Mouse (Mus musculus): ENCODE measurements around the gene Six3. TPM values are rescaled to one million over a fixed set of nuclear protein-coding genes. Genes with fewer than 3 reads are reported as not detected.
A peak's percentile ranks its signal among the peaks of the same experiment; 100 is the strongest.

Gene Six3
- polyA plus RNA-seq, 1 experiment from 2014 or later = not detected

- WGBS = 34% methylated on average over 6 of the region's 6 CpGs
- Histone ChIP-seq H3K4me1 (replicated peaks) (peaks cover 3% of the 10 kb centered on the region; the same call in 1 of the 2 replicates), H3K36me3 (no peaks in the 10 kb centered on the region), H3K9me3 (replicated peaks) (0 out of 2 replicates have a peak, but pooled peaks cover 3% of the 10 kb centered on the region), H3K27me3 (replicated peaks) (peaks cover 51% of the 10 kb centered on the region), H3K9ac (no peak overlapping the region), H3K4me3 (no peak overlapping the region), H3K4me2 (no peak overlapping the region), H3K27ac (ENCODE audit: poor library complexity, severe bottlenecking) (no peak overlapping the region)
- ATAC-seq (ENCODE audit: insufficient number of reproducible peaks, low FRiP score) = no peak
Measured at GRCm38 (mm10) chr17:85596341-85596890, 17.0 kb upstream of the Six3 start.

- H3K4me2 ChIP-seq = no peak overlapping the region
- no peak overlapping the region for H3K27ac ChIP-seq (ENCODE audit: poor library complexity, severe bottlenecking)
- peaks cover 76% of the 10 kb centered on the region for H3K27me3 ChIP-seq (replicated peaks)
- no peak overlapping the region for H3K4me3 ChIP-seq
- ATAC-seq (ENCODE audit: insufficient number of reproducible peaks, low FRiP score) = no peak
- peaks cover 3% of the 10 kb centered on the region; the same call in 1 of the 2 replicates for H3K4me1 ChIP-seq (replicated peaks)
- H3K9me3 ChIP-seq (replicated peaks) = no peaks in the 10 kb centered on the region
- no peaks in the 10 kb centered on the region for H3K36me3 ChIP-seq
- 51% methylated on average over 9 of the region's 9 CpGs for WGBS
- no peak overlapping the region for H3K9ac ChIP-seq
Measured at GRCm38 (mm10) chr17:85599520-85599919, 13.9 kb upstream of the Six3 start.

- no peak for ATAC-seq (ENCODE audit: insufficient number of reproducible peaks, low FRiP score)
- Histone ChIP-seq H3K9me3 (replicated peaks) (no peaks in the 10 kb centered on the region), H3K4me2 (no peak overlapping the region), H3K4me1 (replicated peaks) (peaks cover 9% of the 10 kb centered on the region), H3K36me3 (no peaks in the 10 kb centered on the region), H3K27ac (ENCODE audit: poor library complexity, severe bottlenecking) (no peak overlapping the region), H3K4me3 (no peak overlapping the region), H3K9ac (no peak overlapping the region), H3K27me3 (replicated peaks) (peaks cover 84% of the 10 kb centered on the region)
- WGBS = 6% methylated on average over 3 of the region's 3 CpGs
Measured at GRCm38 (mm10) chr17:85606463-85606862, 6.9 kb upstream of the Six3 start.

GRCm38 (mm10) chr17:85607556-85608365, 5.6 kb upstream of the Six3 start:
- Histone ChIP-seq H3K9me3 (replicated peaks) (no peaks in the 10 kb centered on the region), H3K36me3 (no peaks in the 10 kb centered on the region), H3K27ac (ENCODE audit: poor library complexity, severe bottlenecking) (no peak overlapping the region), H3K4me2 (no peak overlapping the region), H3K27me3 (replicated peaks) (peaks cover 85% of the 10 kb centered on the region), H3K4me3 (no peak overlapping the region), H3K9ac (no peak overlapping the region), H3K4me1 (replicated peaks) (peaks cover 9% of the 10 kb centered on the region)
- no peak for ATAC-seq (ENCODE audit: insufficient number of reproducible peaks, low FRiP score)
- WGBS = 1% methylated on average over 41 of the region's 41 CpGs

GRCm38 (mm10) chr17:85608366-85609093, 4.9 kb upstream of the Six3 start:
- H3K9ac ChIP-seq = peak overlapping the region; percentile 6; the same call in 1 of the 2 replicates
- peak; percentile 11; the same call in 1 of the 2 replicates for ATAC-seq (ENCODE audit: insufficient number of reproducible peaks, low FRiP score)
- H3K9me3 ChIP-seq (replicated peaks) = no peaks in the 10 kb centered on the region
- H3K4me3 ChIP-seq = peak overlapping the region; percentile 24; the same call in 1 of the 2 replicates
- WGBS = under 1% methylated on average over 42 of the region's 42 CpGs
- no peak overlapping the region for H3K27ac ChIP-seq (ENCODE audit: poor library complexity, severe bottlenecking)
- H3K4me1 ChIP-seq (replicated peaks) = peaks cover 9% of the 10 kb centered on the region
- H3K4me2 ChIP-seq = peak overlapping the region; percentile 54
- H3K36me3 ChIP-seq = no peaks in the 10 kb centered on the region
- H3K27me3 ChIP-seq (replicated peaks) = peaks cover 85% of the 10 kb centered on the region

- no peak for ATAC-seq (ENCODE audit: insufficient number of reproducible peaks, low FRiP score)
- Histone ChIP-seq H3K27ac (ENCODE audit: poor library complexity, severe bottlenecking) (no peak overlapping the region), H3K4me3 (peak overlapping the region; percentile 24; the same call in 1 of the 2 replicates), H3K27me3 (replicated peaks) (peaks cover 88% of the 10 kb centered on the region), H3K9me3 (replicated peaks) (no peaks in the 10 kb centered on the region), H3K36me3 (no peaks in the 10 kb centered on the region), H3K4me1 (replicated peaks) (peaks cover 9% of the 10 kb centered on the region), H3K9ac (no peak overlapping the region), H3K4me2 (peak overlapping the region; percentile 54)
- WGBS = under 1% methylated on average over 13 of the region's 13 CpGs
Measured at GRCm38 (mm10) chr17:85609094-85609425, 4.3 kb upstream of the Six3 start.

- Histone ChIP-seq H3K4me1 (replicated peaks) (peaks cover 12% of the 10 kb centered on the region), H3K4me3 (no peak overlapping the region), H3K27ac (ENCODE audit: poor library complexity, severe bottlenecking) (no peak overlapping the region), H3K4me2 (no peak overlapping the region), H3K36me3 (no peaks in the 10 kb centered on the region), H3K9me3 (replicated peaks) (no peaks in the 10 kb centered on the region), H3K27me3 (replicated peaks) (peaks cover 89% of the 10 kb centered on the region), H3K9ac (no peak overlapping the region)
- 4% methylated on average over 13 of the region's 13 CpGs for WGBS
- no peak for ATAC-seq (ENCODE audit: insufficient number of reproducible peaks, low FRiP score)
Measured at GRCm38 (mm10) chr17:85609621-85610392, 3.6 kb upstream of the Six3 start.

GRCm38 (mm10) chr17:85610393-85611115, 2.9 kb upstream of the Six3 start:
- H3K4me1 ChIP-seq (replicated peaks) = peaks cover 17% of the 10 kb centered on the region
- no peaks in the 10 kb centered on the region for H3K36me3 ChIP-seq
- H3K4me2 ChIP-seq = no peak overlapping the region
- no peak overlapping the region for H3K4me3 ChIP-seq
- WGBS = 5% methylated on average over 11 of the region's 11 CpGs
- H3K27me3 ChIP-seq (replicated peaks) = peaks cover 89% of the 10 kb centered on the region
- no peaks in the 10 kb centered on the region for H3K9me3 ChIP-seq (replicated peaks)
- no peak overlapping the region for H3K9ac ChIP-seq
- H3K27ac ChIP-seq (ENCODE audit: poor library complexity, severe bottlenecking) = no peak overlapping the region
- ATAC-seq (ENCODE audit: insufficient number of reproducible peaks, low FRiP score) = no peak

- H3K4me3 ChIP-seq = no peak overlapping the region
- H3K27ac ChIP-seq (ENCODE audit: poor library complexity, severe bottlenecking) = no peak overlapping the region
- H3K36me3 ChIP-seq = no peaks in the 10 kb centered on the region
- H3K4me2 ChIP-seq = no peak overlapping the region
- H3K27me3 ChIP-seq (replicated peaks) = peaks cover 93% of the 10 kb centered on the region
- no peak for ATAC-seq (ENCODE audit: insufficient number of reproducible peaks, low FRiP score)
- WGBS = 4% methylated on average over 19 of the region's 19 CpGs
- H3K4me1 ChIP-seq (replicated peaks) = peaks cover 17% of the 10 kb centered on the region
- no peak overlapping the region for H3K9ac ChIP-seq
- no peaks in the 10 kb centered on the region for H3K9me3 ChIP-seq (replicated peaks)
Measured at GRCm38 (mm10) chr17:85611521-85612515, 1.6 kb upstream of the Six3 start.
